Mouse (Mus musculus) CH12F3 (cell line): Measurements from ENCODE around the gene Pdss1.
"Not testable (repeated sequence)": the region's sequence is repeated elsewhere in the genome, so short reads cannot be mapped to it uniquely, and the experiment has no call there.

ENCODE experiments used
- in situ Hi-C: fragments of 300-500 bp; cut with MboI; formaldehyde crosslinking; loops from 2 replicates; pipeline ENCODE4 v1.14.3; 2020; ENCODE audit warnings: low sequenced_read_pairs

The Pdss1 gene

DNA sequence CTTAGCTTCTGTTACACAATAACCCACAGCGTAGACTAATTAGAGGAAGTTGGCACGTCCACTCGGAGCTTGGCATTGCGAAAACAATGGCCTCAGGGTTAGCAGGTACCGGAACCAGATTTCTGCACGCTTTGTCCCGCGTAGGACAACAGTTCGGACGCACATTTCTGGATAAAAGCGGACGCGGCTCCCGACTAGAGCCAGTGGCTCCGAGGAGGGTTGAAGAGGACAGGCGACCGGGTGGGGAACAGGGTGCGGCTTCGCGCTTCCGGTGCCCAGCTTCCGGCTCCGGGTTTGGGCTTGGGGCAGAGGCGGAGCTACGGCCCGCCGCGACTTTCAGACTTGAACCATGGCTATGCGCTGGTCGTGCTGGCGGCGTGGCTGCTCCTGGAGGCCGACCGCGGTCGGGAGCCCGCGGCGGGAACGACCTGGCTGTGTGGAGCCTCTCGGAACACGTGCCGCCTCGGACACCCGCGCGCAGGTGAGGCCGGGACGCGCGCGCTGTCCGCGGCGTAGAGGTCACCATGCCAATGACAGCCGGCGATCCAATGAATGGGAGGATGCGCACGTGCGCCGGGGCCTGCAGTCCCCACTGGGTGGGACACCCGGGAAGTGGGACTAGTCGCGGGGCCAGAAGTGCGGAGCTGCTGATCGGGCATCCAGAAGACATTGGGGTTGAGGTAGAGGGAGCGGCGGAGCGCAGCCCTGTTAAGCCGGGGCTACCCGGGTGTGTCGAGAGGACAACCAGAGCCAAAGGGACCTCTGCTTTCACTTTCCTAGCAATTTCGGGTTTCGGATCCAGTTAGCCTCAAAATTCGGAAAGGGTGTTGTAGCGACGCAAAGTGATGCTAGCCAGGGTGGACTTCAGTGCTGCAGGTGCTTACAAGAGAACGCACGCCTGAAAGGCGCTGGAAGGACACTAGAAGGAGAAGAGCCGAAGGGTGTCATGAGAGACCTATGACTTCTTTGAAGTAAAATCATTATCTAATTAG is at the start of gene Pdss1:
TSS of gene Pdss1 (plus strand) at position 241 of the 992 bp plus-strand sequence.
- in situ Hi-C loops: no loop called here

DNA sequence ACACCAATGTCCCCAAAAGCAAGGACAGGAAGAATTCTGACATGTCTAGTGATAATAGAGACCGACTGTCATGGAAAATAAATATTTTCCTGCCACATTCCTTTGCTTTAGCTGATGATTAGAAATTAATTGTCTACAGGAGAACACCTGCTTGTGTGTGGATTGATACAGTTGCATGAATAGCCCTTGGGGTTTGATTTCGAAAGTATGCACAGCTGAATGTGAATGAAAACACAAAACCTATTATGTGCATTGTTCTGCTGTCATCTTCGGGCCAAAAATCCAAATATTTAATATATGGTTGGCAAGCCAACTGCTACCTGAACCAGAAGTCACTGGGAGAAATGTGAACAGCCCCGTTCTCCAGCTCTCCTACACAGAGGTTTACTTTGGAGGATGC is 43.4 kb upstream of the Pdss1 start:
- in situ Hi-C loops: no loop called here

DNA sequence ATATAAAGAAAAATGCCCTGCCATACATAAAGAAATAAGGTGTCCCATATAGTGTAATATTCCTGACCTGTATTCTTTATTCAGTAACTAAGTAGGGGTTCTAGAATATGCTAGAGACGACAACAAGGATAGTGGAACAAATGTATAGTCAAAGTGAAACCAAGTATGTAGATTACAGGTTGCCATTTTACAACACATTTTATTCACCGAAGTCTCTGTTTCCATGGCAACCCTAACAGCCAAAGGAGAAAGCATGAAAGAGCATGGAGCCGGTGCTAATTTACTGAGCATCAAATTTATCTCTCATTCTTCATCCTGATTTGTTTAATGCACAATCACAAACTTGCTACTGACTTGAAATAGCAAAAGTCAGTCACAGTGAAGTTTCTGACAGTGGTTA is 37.8 kb upstream of the Pdss1 start:
- in situ Hi-C loops: no loop called here

GRCm38 (mm10) chr2:22862194-22862593 is 33.1 kb upstream of the Pdss1 start:
- in situ Hi-C loops: loop anchor here (10.0 kb wide), 1 partner anchor 917 kb away; no protein-coding TSS in a partner anchor

GRCm38 (mm10) chr2:22864394-22865037 is 30.8 kb upstream of the Pdss1 start:
- in situ Hi-C loops: loop anchor here (5.0 to 10.0 kb wide), 2 partner anchors 112 to 920 kb away; no protein-coding TSS in a partner anchor

- in situ Hi-C loops: loop anchor here (5.0 to 10.0 kb wide), 2 partner anchors 114 to 921 kb away; no protein-coding TSS in a partner anchor
These were observed 29.5 kb upstream of the Pdss1 start for GRCm38 (mm10) chr2:22865818-22866217.

DNA sequence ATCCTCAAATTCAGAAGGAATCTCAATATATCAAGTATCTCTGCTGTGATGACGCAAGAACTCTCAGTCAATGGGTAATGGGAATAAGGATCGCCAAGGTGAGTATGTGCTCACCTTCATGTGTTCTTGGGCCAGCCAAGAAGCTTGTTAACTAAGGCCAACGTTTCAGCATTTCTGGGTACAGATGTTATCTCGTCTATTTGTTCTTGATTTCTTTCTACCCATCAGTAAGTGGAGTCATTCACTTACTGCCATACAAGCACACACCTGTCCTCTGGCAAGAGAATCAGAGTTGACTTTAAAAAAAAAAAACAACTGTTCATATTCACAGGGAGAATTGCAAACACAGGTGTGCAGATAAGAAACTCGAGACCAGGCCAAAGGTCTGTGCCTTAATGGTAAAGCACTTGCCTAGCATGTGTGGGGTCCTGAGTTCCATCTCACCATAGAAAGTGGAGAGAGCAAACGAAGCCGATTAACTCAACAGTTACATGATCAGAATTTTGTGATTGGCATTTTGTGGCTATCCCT is 28.4 kb upstream of the Pdss1 start:
- in situ Hi-C loops: loop anchor here (5.0 to 10.0 kb wide), 2 partner anchors 115 to 922 kb away; no protein-coding TSS in a partner anchor

- in situ Hi-C loops: no loop called here
These were observed 22.2 kb upstream of the Pdss1 start for GRCm38 (mm10) chr2:22873159-22873558.

GRCm38 (mm10) chr2:22874628-22875027 is 20.7 kb upstream of the Pdss1 start:
- in situ Hi-C loops: no loop called here

DNA sequence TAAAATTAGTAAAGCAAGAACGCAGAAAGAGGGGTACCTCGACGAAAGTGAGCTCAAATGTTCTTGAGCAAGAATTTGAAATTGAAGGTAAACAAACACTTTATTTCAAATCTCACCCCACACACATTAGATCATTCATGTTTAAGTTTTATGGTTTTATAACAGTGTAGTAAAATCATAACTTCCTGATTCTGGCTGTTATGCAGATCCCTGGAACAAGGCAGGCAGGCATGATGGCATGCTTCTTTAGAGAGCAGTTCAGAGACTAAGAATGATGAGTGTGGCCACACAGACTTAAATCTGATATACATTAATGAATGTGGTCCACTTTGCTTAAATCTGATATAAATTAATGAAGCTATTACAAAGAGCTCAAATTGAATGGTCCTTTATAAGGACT is 18.7 kb upstream of the Pdss1 start:
- in situ Hi-C loops: no loop called here

DNA sequence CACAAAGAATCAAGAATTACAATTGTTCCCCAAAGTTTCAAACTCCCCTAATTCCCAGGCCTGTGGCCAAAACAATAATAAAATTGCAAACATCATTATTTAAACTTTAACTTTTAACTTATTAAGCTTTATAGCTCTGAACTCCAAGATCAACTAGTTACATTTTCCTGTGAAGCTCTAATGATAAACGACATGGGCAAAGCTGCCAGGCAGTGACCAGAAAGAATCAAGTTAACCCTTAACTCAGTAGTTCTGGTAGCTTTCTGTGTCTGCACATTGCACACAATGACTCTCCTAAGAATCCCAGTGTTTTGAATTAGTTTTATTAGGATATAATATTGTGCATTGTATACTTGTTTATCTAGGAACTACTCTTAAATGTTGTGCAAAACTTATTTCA is 16.5 kb upstream of the Pdss1 start:
- in situ Hi-C loops: no loop called here

- in situ Hi-C loops: not testable (repeated sequence)
These were observed 14.6 kb upstream of the Pdss1 start for GRCm38 (mm10) chr2:22880726-22881125.

- in situ Hi-C loops: no loop called here
These were observed 415 bp upstream of the Pdss1 start for GRCm38 (mm10) chr2:22894932-22895281.

- in situ Hi-C loops: no loop called here
These were observed 8.6 kb downstream of the Pdss1 start for GRCm38 (mm10) chr2:22903947-22904346.

GRCm38 (mm10) chr2:22914421-22914820 is 19.1 kb downstream of the Pdss1 start:
- in situ Hi-C loops: no loop called here

DNA sequence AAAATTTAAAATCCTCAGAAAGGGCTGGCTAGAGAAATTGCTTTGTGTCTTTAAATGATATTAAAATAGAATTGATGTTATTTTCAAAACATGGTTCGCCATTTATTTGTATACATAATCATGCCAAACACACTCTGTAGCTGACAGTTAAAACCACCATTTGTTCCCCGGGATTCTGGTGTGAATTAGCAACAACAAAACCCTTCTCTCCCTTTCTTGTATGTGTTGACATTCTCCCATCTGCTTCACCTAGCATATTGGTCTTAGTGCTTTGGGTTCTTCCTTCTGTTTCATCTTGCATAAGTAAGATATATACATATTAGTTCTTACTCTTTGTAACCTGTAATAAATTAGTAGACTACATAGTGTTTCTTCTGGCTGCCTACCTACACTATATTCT is 23.3 kb downstream of the Pdss1 start:
- in situ Hi-C loops: no loop called here

DNA sequence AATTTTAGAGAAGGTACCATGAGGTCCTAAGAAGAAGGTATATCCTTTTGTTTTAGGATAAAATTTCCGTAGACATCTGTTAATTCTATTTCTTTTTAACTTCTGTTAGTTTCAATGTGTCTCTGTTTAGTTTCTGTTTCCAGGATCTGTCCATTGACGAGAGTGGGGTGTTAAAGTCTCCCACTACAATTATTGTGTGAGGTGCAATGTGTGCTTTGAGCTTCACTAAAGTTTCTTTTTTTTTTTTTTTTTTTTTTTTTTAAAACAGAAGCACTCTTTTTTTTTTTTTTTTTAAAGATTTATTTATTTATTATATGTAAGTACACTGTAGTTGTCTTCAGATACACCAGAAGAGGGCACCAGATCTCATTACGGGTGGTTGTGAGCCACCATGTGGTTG is 30.6 kb downstream of the Pdss1 start:
- in situ Hi-C loops: not testable (repeated sequence)

- in situ Hi-C loops: no loop called here
These were observed 32.9 kb downstream of the Pdss1 start for GRCm38 (mm10) chr2:22928259-22928658.

DNA sequence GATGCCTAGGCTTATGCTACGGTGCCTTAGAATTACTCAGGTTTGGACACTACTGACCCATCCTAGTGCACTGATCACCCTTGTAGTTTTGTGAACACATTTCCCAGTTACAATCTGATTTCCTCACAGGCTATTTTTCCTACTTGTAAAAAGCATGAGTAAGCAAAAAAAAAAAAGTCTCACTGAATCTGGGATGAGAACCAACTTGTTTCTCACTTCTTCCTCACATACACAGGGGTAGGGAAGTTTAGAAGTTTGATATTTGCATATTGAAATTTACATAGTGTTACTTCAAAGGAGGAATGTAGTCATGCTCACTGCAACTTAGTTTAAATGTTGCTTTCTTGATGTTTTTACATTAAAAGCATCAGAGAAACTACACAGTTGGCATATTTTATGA is 38.2 kb downstream of the Pdss1 start:
- in situ Hi-C loops: no loop called here

DNA sequence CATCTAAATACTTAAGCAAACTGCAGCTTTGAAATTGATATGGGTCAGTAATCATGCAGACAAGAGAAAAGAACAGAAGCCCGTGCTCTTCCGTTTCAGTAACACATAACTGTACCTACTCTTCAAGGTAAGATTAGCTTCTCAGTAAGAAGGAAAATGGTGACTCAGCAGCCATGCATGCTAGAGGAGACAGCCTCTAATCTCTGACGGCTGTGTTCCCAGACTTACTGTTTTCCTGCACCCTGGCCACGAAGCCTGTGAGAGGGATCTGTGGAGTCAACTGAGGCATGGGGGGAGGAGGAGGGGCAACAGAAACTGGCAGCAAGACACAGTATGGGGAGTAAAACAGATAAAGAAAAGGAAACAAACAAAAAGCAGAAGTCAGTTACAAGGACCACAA is 54.6 kb downstream of the Pdss1 start:
- in situ Hi-C loops: no loop called here

DNA sequence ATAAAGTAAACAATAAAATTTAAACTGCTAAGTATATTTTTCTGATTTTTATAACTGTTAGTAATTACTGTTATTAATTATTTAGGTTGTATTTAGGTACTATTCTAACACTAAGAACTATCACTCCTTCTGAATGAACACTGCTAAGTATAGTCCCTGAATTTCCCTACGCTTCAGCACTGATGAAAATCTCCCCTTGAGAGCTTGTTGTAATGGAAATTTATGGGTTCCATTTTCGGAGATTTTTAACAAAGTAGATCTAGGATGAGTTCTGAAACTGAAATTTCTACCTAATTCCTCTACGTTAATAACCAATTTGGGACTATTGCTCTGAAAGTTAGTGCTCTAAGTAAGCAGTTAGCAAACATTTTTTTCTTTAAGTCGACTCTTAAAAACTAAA is 59.0 kb downstream of the Pdss1 start:
- in situ Hi-C loops: no loop called here

DNA sequence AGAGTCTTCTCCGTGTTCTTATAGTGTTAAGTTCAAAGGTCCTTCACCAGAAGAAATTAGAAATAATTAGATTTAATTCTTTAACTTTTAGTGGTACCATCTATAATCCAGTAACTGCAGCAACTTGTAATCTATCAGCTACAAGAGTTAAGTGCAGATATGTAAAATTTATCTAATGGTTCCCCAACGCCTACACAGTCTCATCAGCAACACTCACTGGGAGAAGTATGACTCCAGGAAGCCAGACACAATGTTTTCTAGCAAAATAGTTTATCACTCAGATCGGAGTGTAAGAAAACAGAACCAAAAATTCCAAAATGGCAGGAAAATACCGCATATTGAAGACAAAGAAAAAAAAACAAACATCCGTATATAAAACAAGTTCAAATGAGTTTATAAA is 60.6 kb downstream of the Pdss1 start:
- in situ Hi-C loops: no loop called here
